Comparison of ENCODE assay signal across 9 mouse cellular contexts in genomic region chr6:34660724-34661123, GRCm38 (mm10).
DNase-seq lines count a peak whose midpoint lies in the region; ATAC-seq and TF ChIP-seq lines count a peak whose summit lies in the region.
"Had no signal": no experiment of that assay in that cellular context is flagged by ENCODE, and none has a peak within 500 bp of the region (broad histone marks: within the 10 kb centered on the region; RNA-seq: fewer than 3 reads in every experiment).

No protein-coding gene starts in this region.

- H3K4me2 ChIP-seq in kidney, embryonic 16.5 days (replicated peaks; ENCODE audit: low read depth, low read length) = no peak overlapping the region
- H3K4me2 ChIP-seq in heart, postnatal 0 days (ENCODE audit: low read depth, low read length) = peak overlapping the region; percentile 46
- no peak overlapping the region for H3K4me2 ChIP-seq in liver, embryonic 11.5 days
- H3K4me2 ChIP-seq: liver, embryonic 13.5 days had no signal

- no peaks in the 10 kb centered on the region for H3K27me3 ChIP-seq in kidney, embryonic 16.5 days (ENCODE audit: insufficient read depth, low read length)
- H3K27me3 ChIP-seq in heart, postnatal 0 days (ENCODE audit: control insufficient read depth, insufficient read depth, low read length) = no peaks in the 10 kb centered on the region
- no peaks in the 10 kb centered on the region for H3K27me3 ChIP-seq in liver, embryonic 11.5 days (replicated peaks; ENCODE audit: control insufficient read depth, insufficient read depth, low read length)
- H3K27me3 ChIP-seq: liver, embryonic 13.5 days had no signal

- no peak overlapping the region for H3K4me3 ChIP-seq in kidney, embryonic 16.5 days (ENCODE audit: low read length)
- peak overlapping the region; percentile 1 for H3K4me3 ChIP-seq in heart, postnatal 0 days (ENCODE audit: low read depth, low read length)
- no peak overlapping the region for H3K4me3 ChIP-seq in liver, embryonic 11.5 days (ENCODE audit: low read depth, low read length)
- H3K4me3 ChIP-seq: liver, embryonic 13.5 days had no signal

- H3K36me3 ChIP-seq in kidney, embryonic 16.5 days (ENCODE audit: insufficient read depth, low read length) = no peaks in the 10 kb centered on the region
- peaks cover 5% of the 10 kb centered on the region; the same call in 1 of the 2 replicates for H3K36me3 ChIP-seq in heart, postnatal 0 days (replicated peaks; ENCODE audit: control insufficient read depth, insufficient read depth, low read length)
- no peaks in the 10 kb centered on the region for H3K36me3 ChIP-seq in liver, embryonic 11.5 days (ENCODE audit: control insufficient read depth, insufficient read depth, low read length)
- H3K36me3 ChIP-seq: liver, embryonic 13.5 days had no signal

- TF ChIP-seq EP300 in heart, postnatal 0 days (IDR thresholded peaks at IDR 0.05; ENCODE audit: low read depth) = no peak

- TF ChIP-seq CTCF in heart, postnatal 0 days (IDR thresholded peaks at IDR 0.05; ENCODE audit: low read depth) = no peak

- 0 out of 2 replicates have a peak overlapping the region, but pooled peaks have one; percentile 26 for H3K9ac ChIP-seq in kidney, embryonic 16.5 days (replicated peaks; ENCODE audit: low read length)
- H3K9ac ChIP-seq in heart, postnatal 0 days (replicated peaks; ENCODE audit: low read depth, low read length) = no peak overlapping the region
- no peak overlapping the region for H3K9ac ChIP-seq in liver, embryonic 11.5 days (ENCODE audit: low read depth, low read length)
- H3K9ac ChIP-seq: liver, embryonic 13.5 days had no signal

- DNase-seq in kidney, adult 11 months = no peak
- peak; percentile 38 for DNase-seq in adipocyte (ENCODE audit: low spot score)
- DNase-seq in cerebellum, adult 9-11 months = peak; percentile 4
- peak; percentile 71 for DNase-seq in heart, postnatal 0 days (ENCODE audit: low spot score)
- no peak for DNase-seq in layer of hippocampus, postnatal 10 days (ENCODE audit: low spot score in 2 of 2)
- DNase-seq in liver, embryonic 11.5 days (ENCODE audit: low spot score) = no peak
- DNase-seq: liver, embryonic 13.5 days had no signal

- no peak overlapping the region; the same call in 1 of the 2 replicates for H3K27ac ChIP-seq in kidney, embryonic 16.5 days (ENCODE audit: low read length)
- H3K27ac ChIP-seq in heart, postnatal 0 days (ENCODE audit: low read depth) = peak overlapping the region; percentile 3; the same call in 1 of the 2 replicates
- no peak overlapping the region; the same call in 1 of the 2 replicates for H3K27ac ChIP-seq in liver, embryonic 11.5 days (ENCODE audit: low read depth, low read length)
- H3K27ac ChIP-seq: liver, embryonic 13.5 days had no signal

- H3K9me3 ChIP-seq in kidney, embryonic 16.5 days (ENCODE audit: low read length) = no peaks in the 10 kb centered on the region
- H3K9me3 ChIP-seq in heart, postnatal 0 days (replicated peaks; ENCODE audit: control insufficient read depth, low read length) = 0 out of 2 replicates have a peak, but pooled peaks cover 4% of the 10 kb centered on the region
- no peaks in the 10 kb centered on the region for H3K9me3 ChIP-seq in liver, embryonic 11.5 days (ENCODE audit: control insufficient read depth, low read length)
- H3K9me3 ChIP-seq: liver, embryonic 13.5 days had no signal

- peaks cover 9% of the 10 kb centered on the region; the same call in 1 of the 2 replicates for H3K4me1 ChIP-seq in kidney, embryonic 16.5 days (ENCODE audit: insufficient read depth, low read length)
- H3K4me1 ChIP-seq in heart, postnatal 0 days (ENCODE audit: control insufficient read depth, insufficient read depth) = peaks cover 22% of the 10 kb centered on the region
- no peaks in the 10 kb centered on the region; the same call in 1 of the 2 replicates for H3K4me1 ChIP-seq in liver, embryonic 11.5 days (replicated peaks; ENCODE audit: control insufficient read depth, insufficient read depth, low read length)
- H3K4me1 ChIP-seq: liver, embryonic 13.5 days had no signal

- ATAC-seq in kidney, embryonic 16.5 days (ENCODE audit: low FRiP score, low TSS enrichment) = no peak
- peak; percentile 68 for ATAC-seq in heart, postnatal 0 days (ENCODE audit: insufficient read depth, low read depth)
- ATAC-seq in megakaryocyte progenitor cell, adult 5-6 weeks (replicated peaks; ENCODE audit: poor library complexity) = no peak
- ATAC-seq in liver, embryonic 11.5 days (replicated peaks; ENCODE audit: low FRiP score) = no peak

- 36% methylated on average over 8 of the region's 8 CpGs for WGBS in kidney, embryonic 16.5 days
- 6% methylated on average over 8 of the region's 8 CpGs for WGBS in heart, postnatal 0 days
- 49% methylated on average over 8 of the region's 8 CpGs for WGBS in liver, embryonic 11.5 days

Comparison
In these comparisons a context has a peak if more than half of its experiments do, and no peak if none do; other contexts are left out.
1. DNase-seq: peak in adipocyte (single experiment), cerebellum, adult 9-11 months (single experiment) and heart, postnatal 0 days (single experiment); none in kidney, adult 11 months (single experiment), layer of hippocampus, postnatal 10 days (0 of 2) and liver, embryonic 11.5 days (single experiment).